Mouse (Mus musculus): ENCODE measurements at regions not wholly inside any gene's neighbourhood (a gene's known extent, or its start where the extent isn't known, plus 50 kb on each side); places are given as distances from the start of the nearest gene placed in this dataset.

- DNase-seq (ENCODE audit: low spot score in 2 of 2): no peak
Measured at GRCm38 (mm10) chr13:112166338-112166802, 121.9 kb upstream of the Ankrd55 start.

- no peak for DNase-seq (ENCODE audit: low spot score in 2 of 2)
Measured at GRCm38 (mm10) chr13:112168468-112168867, 119.8 kb upstream of the Ankrd55 start.

GRCm38 (mm10) chr13:112170872-112171271 lies 117.4 kb upstream of the Ankrd55 start:
- no peak for DNase-seq (ENCODE audit: low spot score in 2 of 2)

GRCm38 (mm10) chr13:112171940-112172715 lies 116.1 kb upstream of the Ankrd55 start:
- DNase-seq (ENCODE audit: low spot score in 2 of 2): no peak

GRCm38 (mm10) chr13:112173973-112174372 lies 114.3 kb upstream of the Ankrd55 start:
- DNase-seq (ENCODE audit: low spot score in 2 of 2): no peak

- DNase-seq (ENCODE audit: low spot score in 2 of 2): no peak
Measured at GRCm38 (mm10) chr13:112178031-112178430, 110.2 kb upstream of the Ankrd55 start.

GRCm38 (mm10) chr13:112183996-112184395 lies 104.3 kb upstream of the Ankrd55 start:
- no peak for DNase-seq (ENCODE audit: low spot score in 2 of 2)

GRCm38 (mm10) chr13:112185116-112185515 lies 103.1 kb upstream of the Ankrd55 start:
- DNase-seq (ENCODE audit: low spot score in 2 of 2): no peak

- no peak for DNase-seq (ENCODE audit: low spot score in 2 of 2)
Measured at GRCm38 (mm10) chr13:112187226-112187625, 101.0 kb upstream of the Ankrd55 start.

- no peak for DNase-seq (ENCODE audit: low spot score in 2 of 2)
Measured at GRCm38 (mm10) chr13:112188313-112188712, 99.9 kb upstream of the Ankrd55 start.

- DNase-seq (ENCODE audit: low spot score in 2 of 2): no peak
Measured at GRCm38 (mm10) chr13:112188741-112189476, 99.3 kb upstream of the Ankrd55 start.

GRCm38 (mm10) chr13:112189605-112190004 lies 98.6 kb upstream of the Ankrd55 start:
- no peak for DNase-seq (ENCODE audit: low spot score in 2 of 2)

GRCm38 (mm10) chr13:112192192-112192905 lies 95.9 kb upstream of the Ankrd55 start:
- no peak for DNase-seq (ENCODE audit: low spot score in 2 of 2)

- DNase-seq (ENCODE audit: low spot score in 2 of 2): no peak
Measured at GRCm38 (mm10) chr13:112193676-112194075, 94.6 kb upstream of the Ankrd55 start.

- no peak for DNase-seq (ENCODE audit: low spot score in 2 of 2)
Measured at GRCm38 (mm10) chr13:112194991-112195390, 93.3 kb upstream of the Ankrd55 start.

GRCm38 (mm10) chr13:112196789-112197188 lies 91.5 kb upstream of the Ankrd55 start:
- peak; percentile 42 to 43 for DNase-seq (ENCODE audit: low spot score in 2 of 2)

GRCm38 (mm10) chr13:112203721-112204120 lies 84.5 kb upstream of the Ankrd55 start:
- DNase-seq (ENCODE audit: low spot score in 2 of 2): no peak

- DNase-seq (ENCODE audit: low spot score in 2 of 2): no peak
Measured at GRCm38 (mm10) chr13:112204204-112204603, 84.0 kb upstream of the Ankrd55 start.

- DNase-seq (ENCODE audit: low spot score in 2 of 2): no peak
Measured at GRCm38 (mm10) chr13:112204813-112205212, 83.4 kb upstream of the Ankrd55 start.

- no peak for DNase-seq (ENCODE audit: low spot score in 2 of 2)
Measured at GRCm38 (mm10) chr13:112207617-112208235, 80.5 kb upstream of the Ankrd55 start.

GRCm38 (mm10) chr13:112211841-112212240 lies 76.4 kb upstream of the Ankrd55 start:
- no peak for DNase-seq (ENCODE audit: low spot score in 2 of 2)
